Mouse (Mus musculus) kidney, postnatal 10 days (tissue): ENCODE measurements at regions not wholly inside any gene's neighbourhood (a gene's known extent, or its start where the extent isn't known, plus 50 kb on each side); places are given as distances from the start of the nearest gene placed in this dataset.
A peak's percentile ranks its signal among the peaks of the same experiment; 100 is the strongest.

Experiments used
- DNase-seq: peaks from one replicate; pipeline ENCODE4 v3.0.0; 2021; ENCODE audit warnings: mixed read lengths

GRCm38 (mm10) chr12:96748868-96749615 is 1057.0 kb downstream of the Flrt2 start:
- peak; percentile 15 for DNase-seq

- no peak for DNase-seq
Measured at GRCm38 (mm10) chr12:96754714-96755113, 1062.7 kb downstream of the Flrt2 start.

GRCm38 (mm10) chr12:96763153-96763552 is 1071.1 kb downstream of the Flrt2 start:
- no peak for DNase-seq

GRCm38 (mm10) chr12:96763621-96764020 is 1071.6 kb downstream of the Flrt2 start:
- DNase-seq, result no peak

- no peak for DNase-seq
Measured at GRCm38 (mm10) chr12:96764186-96764585, 1072.2 kb downstream of the Flrt2 start.

- DNase-seq, result no peak
Measured at GRCm38 (mm10) chr12:96771222-96771621, 1079.2 kb downstream of the Flrt2 start.

- peak; percentile 3 for DNase-seq
Measured at GRCm38 (mm10) chr12:96821376-96821775, 1129.3 kb downstream of the Flrt2 start.

GRCm38 (mm10) chr12:96828415-96828814 is 1136.4 kb downstream of the Flrt2 start:
- no peak for DNase-seq
